Mouse (Mus musculus) spleen, adult 2 months (tissue): Measurements from ENCODE around the gene Slc7a7.

Source experiments
- CTCF ChIP-seq: fragments of 200-500 bp; IDR thresholded peaks from 2 replicates; pipeline ENCODE4 v1.5.1; 2011; ENCODE audit warnings: mild to moderate bottlenecking, inconsistent platforms; ENCODE audit not compliant: insufficient read depth, insufficient read length, insufficient replicate concordance; ENCODE audit errors: extremely low read depth
- POLR2A ChIP-seq: fragments of 200-500 bp; IDR thresholded peaks from 2 replicates; pipeline ENCODE4 v1.6.1; 2011; ENCODE audit warnings: low read depth, low read length, inconsistent platforms

DNA sequence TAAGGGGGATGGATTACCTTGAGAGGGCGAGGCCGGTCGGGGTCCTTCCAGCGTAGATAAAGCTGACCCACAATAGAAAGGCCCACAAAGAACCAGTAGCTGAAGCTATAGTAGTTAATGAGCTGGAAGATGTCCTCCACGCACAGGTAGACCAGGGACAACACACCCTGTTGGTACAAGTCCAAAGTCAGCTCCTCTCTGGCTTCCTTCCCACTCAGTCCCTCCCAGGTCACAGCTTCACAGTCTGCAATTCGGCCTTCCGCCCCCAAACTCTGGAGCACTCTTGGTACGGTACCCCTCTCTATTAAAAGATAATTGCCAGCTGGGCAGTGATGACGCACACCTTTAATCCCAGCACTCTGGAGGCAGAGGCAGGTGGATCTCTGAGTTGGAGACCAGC is 44.7 kb downstream of the Slc7a7 start:
- TF ChIP-seq CTCF (no peak), POLR2A (no peak)
